Mouse (Mus musculus): Measurements from ENCODE around the gene Postn. TPM values are rescaled to one million over a fixed set of nuclear protein-coding genes. Genes with fewer than 3 reads are reported as not detected.

The Postn gene
- total RNA-seq (2023): 0.63 to 1.4 TPM (median 0.83 TPM) in 3 of 4 replicates, not detected in the other

DNA sequence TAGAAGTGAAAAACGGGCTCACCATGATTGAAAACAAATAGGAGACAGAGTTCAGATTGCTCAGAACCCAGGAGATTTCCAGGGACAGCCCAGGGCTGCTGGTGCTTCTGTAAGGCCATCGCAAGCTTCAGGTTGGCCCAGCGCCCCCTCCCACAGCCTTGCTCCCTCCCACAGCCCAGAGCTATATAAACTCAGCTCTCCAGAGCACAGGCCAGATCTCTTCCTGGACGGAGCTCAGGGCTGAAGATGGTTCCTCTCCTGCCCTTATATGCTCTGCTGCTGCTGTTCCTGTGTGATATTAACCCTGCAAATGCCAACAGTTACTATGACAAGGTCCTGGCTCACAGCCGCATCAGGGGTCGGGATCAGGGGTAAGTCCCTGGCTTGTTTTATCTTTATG, at the start of gene Postn:
Gene Postn (plus strand): TSS at position 213 of the 400 bp plus-strand sequence.

Other genes starting within 250 kb of the Postn start
- gene Trpc4, start 205.1 kb upstream of the Postn start, total RNA-seq (2023): not detected in 4 replicates